Mouse (Mus musculus): ENCODE measurements around the gene Cep78.

The Cep78 gene

GRCm38 (mm10) chr19:15911441-15911840 lies 73.3 kb downstream of the Cep78 start:
- in situ Hi-C loops (cut with MboI, MseI): loop anchor here (25.0 kb wide), 1 partner anchor 226 kb away; the partner anchor contains the start of gene Gnaq

DNA sequence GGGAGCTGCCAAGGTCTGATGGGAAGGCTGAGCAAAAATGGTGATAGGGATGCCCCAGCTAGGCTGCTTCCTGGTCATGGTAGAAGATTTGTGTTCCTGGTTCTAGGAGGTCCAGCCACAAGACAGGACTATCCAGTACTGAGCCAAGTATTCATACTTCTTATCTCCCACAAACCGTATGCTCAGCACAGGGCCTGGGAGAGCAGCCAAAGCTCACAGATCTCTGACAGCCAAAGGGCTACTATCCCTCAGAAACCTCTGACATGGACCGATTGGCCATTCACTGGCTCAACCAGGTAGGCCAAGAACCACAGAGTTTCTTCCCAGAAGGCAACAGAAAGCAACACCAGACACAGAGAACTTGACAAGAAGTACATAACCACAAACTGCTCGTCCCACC lies 73.8 kb downstream of the Cep78 start:
- in situ Hi-C loops (cut with MboI, MseI): loop anchor here (25.0 kb wide), 1 partner anchor 226 kb away; the partner anchor contains the start of gene Gnaq

- in situ Hi-C loops (cut with MboI, MseI): loop anchor here (25.0 kb wide), 1 partner anchor 227 kb away; the partner anchor contains the start of gene Gnaq
Observed at GRCm38 (mm10) chr19:15910488-15910887, 74.3 kb downstream of the Cep78 start.

DNA sequence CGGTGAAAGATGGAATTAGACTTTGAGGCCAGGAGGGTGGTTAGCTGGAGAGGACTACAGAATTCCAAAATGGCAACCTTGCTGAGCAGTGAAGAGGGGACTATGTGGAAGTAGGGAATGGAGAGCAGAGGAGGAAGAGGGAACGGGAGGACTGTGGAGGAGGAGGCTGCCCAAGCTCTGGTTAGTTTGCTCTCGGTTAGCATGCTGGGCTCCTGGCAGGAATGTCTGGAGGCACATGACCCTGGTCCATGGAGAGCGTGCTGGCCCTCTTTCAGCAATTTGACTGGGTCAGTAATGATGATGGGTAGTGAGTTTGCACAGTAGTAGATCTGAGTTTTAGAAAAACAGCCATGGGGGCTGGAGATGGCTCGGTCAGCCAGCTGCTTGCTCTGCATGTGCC lies 76.8 kb downstream of the Cep78 start:
- in situ Hi-C loops (cut with MboI, MseI): loop anchor here (25.0 kb wide), 1 partner anchor 229 kb away; the partner anchor contains the start of gene Gnaq

All from T-helper 2 cell (primary cell).